Mouse (Mus musculus) liver, adult 2 months (tissue): ENCODE measurements at regions not wholly inside any gene's neighbourhood (a gene's known extent, or its start where the extent isn't known, plus 50 kb on each side); places are given as distances from the start of the nearest gene placed in this dataset.

Experiments
- CTCF ChIP-seq: fragments of 200-500 bp; IDR thresholded peaks from 2 replicates; pipeline ENCODE4 v1.5.1; 2011; ENCODE audit warnings: low read depth, low read length, control low read depth
- POLR2A ChIP-seq: fragments of 200-500 bp; IDR thresholded peaks from 2 replicates; pipeline ENCODE4 v1.6.1; 2011; ENCODE audit warnings: low read length, control low read depth; ENCODE audit not compliant: insufficient read depth; ENCODE audit errors: extremely low read depth

DNA sequence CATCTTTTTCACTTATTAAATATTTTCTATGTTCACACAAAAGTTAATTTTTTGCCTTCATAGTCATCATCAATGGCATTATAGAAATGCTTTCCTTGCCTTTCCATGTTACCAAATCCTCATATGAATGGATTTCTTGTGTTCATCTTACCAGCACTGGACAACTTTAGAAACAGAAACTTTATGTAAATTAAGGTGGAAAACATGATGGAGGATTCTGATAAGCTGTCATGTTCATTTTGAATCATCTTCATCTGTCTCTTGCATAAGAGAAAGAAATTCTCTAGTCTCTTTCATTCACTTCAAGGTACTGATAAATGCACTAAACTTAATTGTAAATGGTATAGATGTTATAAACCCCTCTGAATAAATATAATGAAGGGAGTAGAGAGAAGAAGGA lies 305.4 kb downstream of the Fgf10 start:
- TF ChIP-seq CTCF (no peak), POLR2A (no peak)
